Mouse (Mus musculus) intestine, postnatal 0 days (tissue): ENCODE measurements around the gene Hmcn1. TPM values are rescaled to one million over a fixed set of nuclear protein-coding genes. Genes with fewer than 3 reads are reported as not detected.

Source experiments
- ATAC-seq: fragments of 200-750 bp; cut with Nextera tagmentation; 2 replicates; pipeline ENCODE4 v1.8.0; 2017; ENCODE audit warnings: mild to moderate bottlenecking, moderate TSS enrichment, moderate library complexity
- H3K27ac ChIP-seq: fragments of 300-500 bp; sonication (generic); 2 replicates; pipeline ENCODE4 v1.5.1; 2014; ENCODE audit warnings: mild to moderate bottlenecking, low read depth, low read length, moderate library complexity
- H3K27me3 ChIP-seq: fragments of 300-500 bp; sonication (generic); replicated peaks from 2 replicates; pipeline ENCODE4 v1.6.1; 2014; ENCODE audit warnings: low read length, mixed read lengths; ENCODE audit not compliant: control insufficient read depth, insufficient read depth
- H3K36me3 ChIP-seq: fragments of 300-500 bp; sonication (generic); 2 replicates; pipeline ENCODE4 v1.6.1; 2014; ENCODE audit warnings: mild to moderate bottlenecking, moderate library complexity; ENCODE audit not compliant: control insufficient read depth, insufficient read depth
- H3K4me1 ChIP-seq: fragments of 300-500 bp; sonication (generic); replicated peaks from 2 replicates; pipeline ENCODE4 v1.6.1; 2014; ENCODE audit warnings: antibody characterized with exemption, low read length, mixed read lengths; ENCODE audit not compliant: control insufficient read depth, insufficient read depth
- H3K4me2 ChIP-seq: fragments of 300-500 bp; sonication (generic); replicated peaks from 2 replicates; pipeline ENCODE4 v1.6.1; 2014; ENCODE audit warnings: low read depth, mild to moderate bottlenecking, moderate library complexity
- H3K4me3 ChIP-seq: fragments of 300-500 bp; sonication (generic); 2 replicates; pipeline ENCODE4 v1.5.1; 2014; ENCODE audit warnings: low read depth, low read length
- H3K9ac ChIP-seq: fragments of 300-500 bp; sonication (generic); 2 replicates; pipeline ENCODE4 v1.6.1; 2014; ENCODE audit warnings: mild to moderate bottlenecking, low read depth, low read length
- H3K9me3 ChIP-seq: fragments of 300-500 bp; sonication (generic); 2 replicates; pipeline ENCODE4 v1.6.1; 2016; ENCODE audit warnings: mixed run types; ENCODE audit not compliant: control insufficient read depth
- CTCF ChIP-seq: sonication (generic); IDR thresholded peaks from 2 replicates; pipeline ENCODE4 v1.5.1; 2016; ENCODE audit warnings: low read depth, mild to moderate bottlenecking, control low read depth, antibody characterized with exemption, moderate library complexity
- whole genome bisulfite sequencing: fragments of 180-500 bp; shearing (Covaris S2); extraction: QIAGEN DNeasy Blood & Tissue Kit; methylation state at CpG from one replicate; pipeline ENCODE4 v1.1.7; 2014; 5-methylcytosine and 5-hydroxymethylcytosine counted together
- polyA plus RNA-seq: library from polyadenylated mRNA; unstranded; fragments of >200 nt; fragmentation: Nextera tagmentation; extraction: Ambion mirVana; gene quantifications from 2 replicates; pipeline ENCODE4 v1.2.1, GENCODE M21; 2015

Gene Hmcn1
- polyA plus RNA-seq, result 4.2 and 4.7 TPM in 2 replicates

DNA sequence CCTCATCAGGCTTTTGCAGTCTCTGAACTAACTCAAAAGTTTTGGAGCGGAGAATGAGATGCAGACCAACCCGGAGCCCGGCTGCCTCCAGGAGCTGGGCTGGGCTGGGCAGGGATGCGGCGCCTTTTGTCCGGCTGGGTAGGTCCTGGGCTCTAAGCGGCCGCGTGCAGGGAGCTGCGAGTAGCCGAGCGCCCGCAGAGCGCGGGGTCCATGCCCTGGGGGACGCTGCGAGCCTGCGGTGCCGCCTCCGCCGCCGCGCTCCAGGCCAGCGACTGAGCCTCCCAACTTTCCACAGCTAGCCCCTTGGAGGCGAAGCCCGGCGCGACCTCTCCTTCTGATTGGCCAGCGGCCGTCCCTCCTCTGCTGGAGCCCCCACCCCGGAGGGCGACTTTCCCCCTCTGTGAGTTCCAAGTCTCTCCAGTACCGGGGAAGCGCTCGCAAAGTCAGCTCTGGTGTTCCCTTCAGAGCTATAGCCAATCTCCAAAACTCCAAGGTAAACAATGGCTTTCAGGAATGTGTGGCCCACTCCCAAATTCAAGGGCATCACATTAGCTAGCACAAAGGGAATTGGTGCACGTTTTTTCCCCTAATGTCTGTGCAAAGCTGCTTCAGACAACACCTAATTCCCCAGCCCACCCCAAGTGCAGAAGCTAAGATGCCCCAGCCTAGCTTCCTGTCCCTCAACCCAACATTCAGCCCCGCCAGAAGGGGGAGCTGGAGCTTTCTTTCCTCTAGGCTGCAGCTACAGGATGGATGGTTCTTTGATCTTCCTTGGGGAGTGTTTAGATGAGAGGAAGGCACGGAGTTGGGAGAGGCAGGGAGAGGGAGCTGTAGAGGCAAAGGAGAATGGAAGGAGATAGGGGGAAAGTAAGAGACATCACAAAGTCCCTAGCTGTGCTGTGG is at the start of gene Hmcn1:
Hmcn1 (minus strand) TSS at position 274 of the 903 bp plus-strand sequence.
- H3K27me3 ChIP-seq, result 0 out of 2 replicates have a peak, but pooled peaks cover 7% of the 10 kb centered on the region
- TF ChIP-seq CTCF, result peak; percentile 66
- H3K36me3 ChIP-seq, result no peaks in the 10 kb centered on the region
- H3K4me3 ChIP-seq, result peak within 1 kb of the TSS; percentile 41
- peak; percentile 36; the same call in 1 of the 2 replicates for ATAC-seq
- H3K9me3 ChIP-seq, result no peaks in the 10 kb centered on the region
- H3K27ac ChIP-seq, result no peak within 1 kb of the TSS; the same call in 1 of the 2 replicates
- peak within 1 kb of the TSS; percentile 73 for H3K4me2 ChIP-seq
- no peaks in the 10 kb centered on the region for H3K4me1 ChIP-seq
- peak within 1 kb of the TSS; percentile 13; the same call in 1 of the 2 replicates for H3K9ac ChIP-seq
- under 1% methylated on average over 37 of the region's 38 CpGs for WGBS

DNA sequence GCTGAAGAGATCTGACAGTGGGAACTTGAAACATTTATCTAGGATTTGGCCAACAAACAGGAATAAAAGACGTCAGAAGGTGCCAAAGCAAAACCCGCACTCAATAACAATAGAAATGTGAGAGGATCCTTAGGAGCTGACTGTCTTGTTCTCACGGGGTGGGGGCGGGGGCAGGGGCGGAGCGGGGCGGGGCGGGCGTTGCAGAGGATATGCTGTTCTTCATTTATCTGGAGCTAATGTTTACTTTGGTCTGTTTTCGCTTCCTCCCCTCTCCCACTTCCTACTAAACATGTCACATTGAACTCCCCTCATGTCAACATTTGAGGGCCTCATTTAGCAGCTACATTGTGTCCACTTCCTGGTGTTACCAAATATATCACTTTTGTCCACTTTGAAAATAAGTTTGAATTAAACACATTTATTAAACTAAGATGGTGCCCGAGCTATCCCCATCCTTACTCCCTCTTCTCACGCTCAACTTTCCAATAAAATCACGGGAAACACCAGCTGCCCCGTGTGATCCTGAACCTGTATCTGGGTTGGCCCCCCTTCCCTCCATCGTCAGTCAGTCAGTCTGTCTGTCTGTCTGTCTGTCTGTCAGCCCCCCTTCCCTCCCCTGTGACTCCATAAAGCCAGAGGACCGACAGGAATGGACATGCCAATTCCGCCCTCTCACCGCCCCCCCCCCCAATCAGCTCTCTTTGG is 47.9 kb upstream of the Hmcn1 start:
- Histone ChIP-seq H3K9me3 (no peaks in the 10 kb centered on the region), H3K27me3 (no peaks in the 10 kb centered on the region), H3K27ac (no peak overlapping the region), H3K9ac (no peak overlapping the region), H3K4me1 (no peaks in the 10 kb centered on the region), H3K4me3 (no peak overlapping the region), H3K36me3 (no peaks in the 10 kb centered on the region), H3K4me2 (peak overlapping the region; percentile 47)
- ATAC-seq, result no peak; the same call in 1 of the 2 replicates
- WGBS, result 30% methylated on average over 18 of the region's 18 CpGs
- no peak for TF ChIP-seq CTCF

GRCm38 (mm10) chr1:151040290-151040689 is 47.1 kb upstream of the Hmcn1 start:
- 56% methylated on average over 7 of the region's 7 CpGs for WGBS
- Histone ChIP-seq H3K9me3 (no peaks in the 10 kb centered on the region), H3K27ac (peak overlapping the region; percentile 50; the same call in 1 of the 2 replicates), H3K4me3 (no peak overlapping the region), H3K9ac (no peak overlapping the region), H3K27me3 (no peaks in the 10 kb centered on the region), H3K4me1 (no peaks in the 10 kb centered on the region), H3K36me3 (no peaks in the 10 kb centered on the region), H3K4me2 (peak overlapping the region; percentile 47)
- ATAC-seq, result no peak
- no peak for TF ChIP-seq CTCF

GRCm38 (mm10) chr1:151039189-151039588 is 46.0 kb upstream of the Hmcn1 start:
- Histone ChIP-seq H3K4me2 (no peak overlapping the region), H3K9ac (no peak overlapping the region), H3K4me3 (no peak overlapping the region), H3K36me3 (no peaks in the 10 kb centered on the region), H3K4me1 (no peaks in the 10 kb centered on the region), H3K27me3 (no peaks in the 10 kb centered on the region), H3K9me3 (no peaks in the 10 kb centered on the region), H3K27ac (no peak overlapping the region)
- 56% methylated on average over 4 of the region's 4 CpGs for WGBS
- no peak for TF ChIP-seq CTCF
- no peak for ATAC-seq

DNA sequence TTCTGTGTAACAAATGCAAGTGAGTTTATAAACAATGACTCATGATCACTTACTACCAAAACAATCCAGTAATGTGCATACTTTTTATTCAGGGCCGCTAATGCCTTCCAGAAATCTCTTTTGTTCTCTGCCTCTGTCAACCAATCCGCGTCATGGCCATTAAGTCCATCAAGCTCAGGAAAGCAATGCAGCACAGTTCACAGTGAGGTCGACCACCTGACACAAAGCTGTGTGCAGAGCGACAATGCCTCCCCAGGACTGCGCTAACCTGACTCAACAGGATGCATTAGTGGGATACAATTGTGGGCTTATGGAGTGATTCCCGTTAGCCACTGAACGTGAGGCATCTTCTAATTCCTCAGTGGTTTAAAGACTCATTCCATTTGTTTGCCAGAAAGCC is 45.3 kb upstream of the Hmcn1 start:
- TF ChIP-seq CTCF, result no peak
- no peak for ATAC-seq

GRCm38 (mm10) chr1:151036405-151036985 is 43.3 kb upstream of the Hmcn1 start:
- ATAC-seq, result no peak
- 75% methylated on average over 15 of the region's 15 CpGs for WGBS
- Histone ChIP-seq H3K4me1 (0 out of 2 replicates have a peak, but pooled peaks cover 2% of the 10 kb centered on the region), H3K4me2 (no peak overlapping the region), H3K9ac (no peak overlapping the region), H3K27me3 (no peaks in the 10 kb centered on the region), H3K27ac (no peak overlapping the region), H3K36me3 (no peaks in the 10 kb centered on the region), H3K4me3 (no peak overlapping the region), H3K9me3 (no peaks in the 10 kb centered on the region)
- no peak for TF ChIP-seq CTCF

More for the DNA sequence above, 45.3 kb upstream of the Hmcn1 start:
- H3K4me1 ChIP-seq, result no peaks in the 10 kb centered on the region
- no peak overlapping the region for H3K4me3 ChIP-seq
- H3K27ac ChIP-seq, result no peak overlapping the region
- H3K27me3 ChIP-seq, result no peaks in the 10 kb centered on the region
- H3K9ac ChIP-seq, result no peak overlapping the region
- 57% methylated on average over 8 of the region's 8 CpGs for WGBS
- no peaks in the 10 kb centered on the region for H3K9me3 ChIP-seq
- H3K36me3 ChIP-seq, result no peaks in the 10 kb centered on the region
- H3K4me2 ChIP-seq, result no peak overlapping the region
